Mouse (Mus musculus) heart, embryonic 16.5 days (tissue): ENCODE data around the gene Pip5kl1. TPM values are rescaled to one million over a fixed set of nuclear protein-coding genes. Genes with fewer than 3 reads are reported as not detected.

Source experiments
- ATAC-seq: fragments of 200-750 bp; cut with Nextera tagmentation; replicated peaks from 2 replicates; pipeline ENCODE4 v1.8.0; 2017; ENCODE audit warnings: moderate number of reproducible peaks; ENCODE audit not compliant: insufficient read depth, low FRiP score; ENCODE audit errors: extremely low read depth
- H3K27ac ChIP-seq: fragments of 300-500 bp; sonication (generic); 2 replicates; pipeline ENCODE4 v1.5.1; 2014; ENCODE audit warnings: mild to moderate bottlenecking, low read length, control low read depth, moderate library complexity
- H3K27me3 ChIP-seq: fragments of 300-500 bp; sonication (generic); 2 replicates; pipeline ENCODE4 v1.6.1; 2014; ENCODE audit warnings: low read length, mixed read lengths; ENCODE audit not compliant: control insufficient read depth, insufficient read depth
- H3K36me3 ChIP-seq: fragments of 300-500 bp; sonication (generic); 2 replicates; pipeline ENCODE4 v1.6.1; 2014; ENCODE audit not compliant: control insufficient read depth, insufficient read depth
- H3K4me1 ChIP-seq: fragments of 300-500 bp; sonication (generic); 2 replicates; pipeline ENCODE4 v1.6.1; 2014; ENCODE audit warnings: low read length, mixed read lengths; ENCODE audit not compliant: control insufficient read depth, insufficient read depth
- H3K4me2 ChIP-seq: fragments of 300-500 bp; sonication (generic); 2 replicates; pipeline ENCODE4 v1.6.1; 2014; ENCODE audit warnings: low read depth, mild to moderate bottlenecking, control low read depth, low read length
- H3K4me3 ChIP-seq: fragments of 300-500 bp; sonication (generic); 2 replicates; pipeline ENCODE4 v1.5.1; 2014; ENCODE audit warnings: mild to moderate bottlenecking, control low read depth, low read length
- H3K9ac ChIP-seq: fragments of 300-500 bp; sonication (generic); 2 replicates; pipeline ENCODE4 v1.6.1; 2014; ENCODE audit warnings: low read length, control low read depth
- H3K9me3 ChIP-seq: fragments of 300-500 bp; sonication (generic); replicated peaks from 2 replicates; pipeline ENCODE4 v1.6.1; 2016; ENCODE audit warnings: low read length; ENCODE audit not compliant: control insufficient read depth
- WGBS: fragments of 180-500 bp; shearing (Covaris S2); extraction: QIAGEN DNeasy Blood & Tissue Kit; methylation state at CpG from one replicate; pipeline ENCODE4 v1.1.7; 2014; 5-methylcytosine and 5-hydroxymethylcytosine counted together
- polyA plus RNA-seq: library from polyadenylated mRNA; unstranded; fragments of >200 nt; fragmentation: Nextera tagmentation; extraction: Ambion mirVana; gene quantifications from 2 replicates; pipeline ENCODE4 v1.2.1, GENCODE M21; 2015

Pip5kl1 gene
- polyA plus RNA-seq, 1 experiment from 2014 or later = 0.16 TPM

- H3K9me3 ChIP-seq = no peaks in the 10 kb centered on the region
- ATAC-seq = peak; percentile 18
- H3K4me1 ChIP-seq = peaks cover 23% of the 10 kb centered on the region
- peak overlapping the region; percentile 83 for H3K9ac ChIP-seq
- peak overlapping the region; percentile 72 for H3K4me3 ChIP-seq
- no peaks in the 10 kb centered on the region for H3K27me3 ChIP-seq
- H3K4me2 ChIP-seq = peak overlapping the region; percentile 74
- WGBS = 5% methylated on average over 9 of the region's 9 CpGs
- H3K27ac ChIP-seq = peak overlapping the region; percentile 72
- peaks cover 3% of the 10 kb centered on the region; the same call in 1 of the 2 replicates for H3K36me3 ChIP-seq
Observed at GRCm38 (mm10) chr2:32587731-32588321, 13.2 kb downstream of the Pip5kl1 start.

GRCm38 (mm10) chr2:32589213-32589795 is 14.7 kb downstream of the Pip5kl1 start:
- H3K4me1 ChIP-seq = peaks cover 18% of the 10 kb centered on the region
- peak overlapping the region; percentile 51 for H3K9ac ChIP-seq
- H3K4me3 ChIP-seq = 0 out of 2 replicates have a peak overlapping the region, but pooled peaks have one; percentile 3
- H3K9me3 ChIP-seq = no peaks in the 10 kb centered on the region
- ATAC-seq = peak; percentile 19; the same call in 1 of the 2 replicates
- H3K36me3 ChIP-seq = peaks cover 7% of the 10 kb centered on the region
- no peaks in the 10 kb centered on the region for H3K27me3 ChIP-seq
- peak overlapping the region; percentile 34 for H3K4me2 ChIP-seq
- WGBS = 21% methylated on average over 11 of the region's 11 CpGs
- peak overlapping the region; percentile 77 for H3K27ac ChIP-seq

- peaks cover 16% of the 10 kb centered on the region for H3K36me3 ChIP-seq
- no peaks in the 10 kb centered on the region for H3K9me3 ChIP-seq
- H3K27ac ChIP-seq = peak overlapping the region; percentile 77
- ATAC-seq = no peak
- 79% methylated on average over 10 of the region's 10 CpGs for WGBS
- H3K9ac ChIP-seq = 0 out of 2 replicates have a peak overlapping the region, but pooled peaks have one; percentile 51
- H3K4me2 ChIP-seq = no peak overlapping the region
- H3K4me1 ChIP-seq = peaks cover 18% of the 10 kb centered on the region
- H3K4me3 ChIP-seq = no peak overlapping the region
- no peaks in the 10 kb centered on the region for H3K27me3 ChIP-seq
Observed at GRCm38 (mm10) chr2:32590224-32590623, 15.6 kb downstream of the Pip5kl1 start.

- H3K9ac ChIP-seq = no peak overlapping the region
Observed at GRCm38 (mm10) chr2:32591249-32591648, 16.7 kb downstream of the Pip5kl1 start.

GRCm38 (mm10) chr2:32596725-32597124 is 22.1 kb downstream of the Pip5kl1 start:
- Histone ChIP-seq H3K36me3 (peaks cover 33% of the 10 kb centered on the region), H3K9ac (no peak overlapping the region), H3K27me3 (no peaks in the 10 kb centered on the region), H3K4me2 (no peak overlapping the region), H3K4me1 (0 out of 2 replicates have a peak, but pooled peaks cover 5% of the 10 kb centered on the region), H3K9me3 (no peaks in the 10 kb centered on the region), H3K27ac (no peak overlapping the region), H3K4me3 (no peak overlapping the region)
- 89% methylated on average over 13 of the region's 13 CpGs for WGBS
- no peak for ATAC-seq

More at GRCm38 (mm10) chr2:32591249-32591648, 16.7 kb downstream of the Pip5kl1 start:
- no peak overlapping the region for H3K4me3 ChIP-seq
- WGBS = 76% methylated on average over 6 of the region's 6 CpGs
- H3K4me1 ChIP-seq = peaks cover 18% of the 10 kb centered on the region
- H3K36me3 ChIP-seq = peaks cover 25% of the 10 kb centered on the region
- no peak for ATAC-seq
- H3K4me2 ChIP-seq = no peak overlapping the region
- H3K9me3 ChIP-seq = no peaks in the 10 kb centered on the region
- no peaks in the 10 kb centered on the region for H3K27me3 ChIP-seq
- no peak overlapping the region for H3K27ac ChIP-seq

- no peak overlapping the region for H3K27ac ChIP-seq
- H3K4me3 ChIP-seq = no peak overlapping the region
- no peak overlapping the region for H3K9ac ChIP-seq
- no peaks in the 10 kb centered on the region for H3K27me3 ChIP-seq
- WGBS = 90% methylated on average over 5 of the region's 5 CpGs
- H3K9me3 ChIP-seq = no peaks in the 10 kb centered on the region
- peaks cover 33% of the 10 kb centered on the region for H3K36me3 ChIP-seq
- H3K4me2 ChIP-seq = no peak overlapping the region
- ATAC-seq = no peak
- peaks cover 6% of the 10 kb centered on the region; the same call in 1 of the 2 replicates for H3K4me1 ChIP-seq
Observed at GRCm38 (mm10) chr2:32597248-32597647, 22.7 kb downstream of the Pip5kl1 start.

- H3K9ac ChIP-seq = no peak overlapping the region
- ATAC-seq = no peak
- peaks cover 9% of the 10 kb centered on the region; the same call in 1 of the 2 replicates for H3K4me1 ChIP-seq
- H3K36me3 ChIP-seq = peaks cover 30% of the 10 kb centered on the region
- H3K27ac ChIP-seq = no peak overlapping the region
- no peaks in the 10 kb centered on the region for H3K9me3 ChIP-seq
- H3K4me2 ChIP-seq = no peak overlapping the region
- H3K27me3 ChIP-seq = no peaks in the 10 kb centered on the region
- no peak overlapping the region for H3K4me3 ChIP-seq
- 88% methylated on average over 5 of the region's 5 CpGs for WGBS
Observed at GRCm38 (mm10) chr2:32597699-32598098, 23.1 kb downstream of the Pip5kl1 start.

- Histone ChIP-seq H3K9me3 (no peaks in the 10 kb centered on the region), H3K4me3 (no peak overlapping the region), H3K4me2 (no peak overlapping the region), H3K27ac (0 out of 2 replicates have a peak overlapping the region, but pooled peaks have one; percentile 4), H3K4me1 (peaks cover 9% of the 10 kb centered on the region; the same call in 1 of the 2 replicates), H3K9ac (no peak overlapping the region), H3K36me3 (peaks cover 30% of the 10 kb centered on the region), H3K27me3 (no peaks in the 10 kb centered on the region)
- 70% methylated on average over 8 of the region's 8 CpGs for WGBS
- no peak for ATAC-seq
Observed at GRCm38 (mm10) chr2:32598506-32598905, 23.9 kb downstream of the Pip5kl1 start.

- WGBS = 92% methylated on average over 3 of the region's 3 CpGs
- ATAC-seq = no peak
- Histone ChIP-seq H3K9ac (no peak within 1 kb of the TSS), H3K27ac (0 out of 2 replicates have a peak within 1 kb of the TSS, but pooled peaks have one; percentile 4), H3K27me3 (no peaks in the 10 kb centered on the region), H3K4me3 (no peak within 1 kb of the TSS), H3K9me3 (no peaks in the 10 kb centered on the region), H3K4me1 (peaks cover 9% of the 10 kb centered on the region; the same call in 1 of the 2 replicates), H3K36me3 (peaks cover 25% of the 10 kb centered on the region), H3K4me2 (no peak within 1 kb of the TSS)
Observed at GRCm38 (mm10) chr2:32599409-32599808, 24.8 kb downstream of the Pip5kl1 start, which contains the start of gene St6galnac6. Gene St6galnac6 (plus strand): TSS chr2:32599709.
